Mouse (Mus musculus): Measurements from ENCODE around the gene Vmn1r54. TPM values are rescaled to one million over a fixed set of nuclear protein-coding genes. Genes with fewer than 3 reads are reported as not detected.

Gene Vmn1r54
- total RNA-seq (2023), result not detected

DNA sequence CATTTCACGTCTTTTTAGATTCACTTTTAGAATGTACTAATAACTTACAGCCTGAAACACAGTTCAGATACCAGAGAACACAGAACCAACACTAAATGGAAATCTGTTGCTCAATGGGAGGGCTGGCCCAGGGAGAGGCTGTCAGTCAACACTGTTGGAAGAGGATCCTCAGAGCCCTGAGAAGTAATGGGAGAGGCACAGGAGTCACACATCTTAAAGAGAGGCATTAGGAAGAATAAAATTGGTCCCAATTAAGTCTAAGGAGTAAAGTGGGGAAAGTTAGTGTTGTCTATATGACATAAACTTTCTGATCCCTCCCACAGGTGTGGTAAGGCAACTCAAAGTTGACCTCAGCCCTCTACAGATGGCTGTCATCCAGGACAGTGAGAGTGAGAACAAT, at the start of gene Vmn1r54:
Gene Vmn1r54, plus strand, starts transcription at position 301 of the 400 bp plus-strand sequence.

DNA sequence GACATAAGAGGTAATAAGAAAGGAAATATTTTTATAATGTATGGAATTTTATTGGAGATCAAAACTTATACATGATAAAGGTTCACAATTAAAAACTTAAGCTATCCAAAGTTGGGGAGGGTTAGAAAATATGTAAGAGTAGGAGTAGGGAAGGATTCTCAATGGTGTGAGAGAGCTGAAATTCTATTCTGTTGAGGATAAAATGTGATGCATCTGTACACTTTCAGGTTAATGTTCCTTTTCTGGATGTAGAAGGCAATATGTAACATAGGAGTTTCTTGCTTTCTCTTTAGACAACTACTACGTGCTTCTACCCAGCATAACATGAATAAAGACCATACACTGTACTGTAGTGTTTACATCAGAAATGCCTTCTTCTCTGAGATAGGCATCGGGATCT, 43.6 kb upstream of the Vmn1r54 start, which contains the start of gene V1ra8:
Gene V1ra8, plus strand, starts transcription at position 301 of the 400 bp plus-strand sequence.

DNA sequence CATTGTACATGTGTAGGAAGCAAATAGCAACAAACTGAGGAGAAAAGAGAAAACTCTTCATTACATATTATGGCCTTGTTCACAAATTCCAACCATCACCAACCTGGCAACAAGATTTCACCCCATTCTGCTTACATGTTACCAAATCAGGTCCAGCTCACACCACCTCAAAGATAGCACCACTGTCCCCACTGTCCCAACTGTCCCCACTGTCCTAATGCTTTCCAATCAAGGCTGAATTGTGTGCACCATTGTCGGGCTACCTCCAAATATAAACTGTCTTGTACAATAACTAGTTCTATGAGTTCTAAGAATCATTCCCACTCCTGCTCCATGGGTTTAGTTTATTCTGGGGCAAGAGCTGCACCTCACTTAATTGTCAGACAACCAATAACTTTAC, 21.8 kb upstream of the Vmn1r54 start, which contains the start of gene Vmn1r53:
Gene Vmn1r53, minus strand, starts transcription at position 101 of the 400 bp plus-strand sequence.

GRCm38 (mm10) chr6:90300919-90301318, 54.8 kb downstream of the Vmn1r54 start, which contains the start of gene BC048671:
Gene BC048671, plus strand, starts transcription at chr6:90301219.

Other genes starting within 250 kb of the Vmn1r54 start
- gene Vmn1r47, start 230.2 kb upstream of the Vmn1r54 start, total RNA-seq (2023), result not detected
- not detected for gene Vmn1r48, start 209.5 kb upstream of the Vmn1r54 start, total RNA-seq (2023)
- gene Vmn1r49, start 167.8 kb upstream of the Vmn1r54 start, total RNA-seq (2023), result not detected
- not detected for gene Vmn1r50, start 144.9 kb upstream of the Vmn1r54 start, total RNA-seq (2023)
- gene Vmn1r51, start 123.7 kb upstream of the Vmn1r54 start, total RNA-seq (2023), result not detected
- gene Vmn1r52, start 71.5 kb upstream of the Vmn1r54 start, total RNA-seq (2023), result not detected
- gene V1ra8, start 43.5 kb upstream of the Vmn1r54 start, total RNA-seq (2023), result not detected
- gene Vmn1r53, start 21.9 kb upstream of the Vmn1r54 start, total RNA-seq (2023), result not detected
- gene BC048671, start 54.9 kb downstream of the Vmn1r54 start, total RNA-seq (2023), result not detected
- gene Chst13, start 78.9 kb downstream of the Vmn1r54 start, total RNA-seq (2023), result not detected
- gene Uroc1, start 87.0 kb downstream of the Vmn1r54 start, total RNA-seq (2023), result not detected
- gene Zxdc, start 123.2 kb downstream of the Vmn1r54 start, total RNA-seq (2023), result 32.3 TPM
- not detected for gene Cfap100, start 182.5 kb downstream of the Vmn1r54 start, total RNA-seq (2023)
- not detected for gene Klf15, start 216.3 kb downstream of the Vmn1r54 start, total RNA-seq (2023)
- not detected for gene Aldh1l1, start 240.1 kb downstream of the Vmn1r54 start, total RNA-seq (2023)

Measured in CD8-positive naive resting alpha-beta T cell, adult 57 days (primary cell).